In genomic region chr17:26229776-26230175, GRCm38 (mm10) we compare ENCODE assay signal across 24 mouse cellular contexts. TPM values are rescaled to one million over a fixed set of nuclear protein-coding genes. Genes with fewer than 3 reads are reported as not detected.
"Had no signal": no experiment of that assay in that cellular context is flagged by ENCODE, and none has a peak within 500 bp of the region (broad histone marks: within the 10 kb centered on the region; RNA-seq: fewer than 3 reads in every experiment).

No protein-coding gene starts in this region.

- DNase-seq: kidney, adult 8-10 months; kidney, postnatal 14 days; kidney, postnatal 4 days; liver; lung, adult 18-20 months; lung, postnatal 14 days; lung, postnatal 4 days; retina, postnatal 1 day; right cerebral cortex, postnatal 25 days; spleen, adult 18-20 months; thymus, postnatal 25 days had no signal

- H3K4me1 ChIP-seq: limb, embryonic 13.5 days; midbrain, embryonic 12.5 days; midbrain, embryonic 15.5 days; neural tube, embryonic 13.5 days; stomach, embryonic 15.5 days had no signal

- ATAC-seq: intestine, postnatal 0 days; liver, embryonic 12.5 days; midbrain, embryonic 15.5 days had no signal

- H3K27ac ChIP-seq: limb, embryonic 10.5 days; limb, embryonic 13.5 days; liver, embryonic 12.5 days; liver, embryonic 15.5 days; lung, embryonic 15.5 days; midbrain, embryonic 12.5 days; midbrain, embryonic 15.5 days; neural tube, embryonic 13.5 days; stomach, embryonic 15.5 days had no signal

- H3K36me3 ChIP-seq: limb, embryonic 10.5 days; liver, embryonic 15.5 days; lung, embryonic 15.5 days; midbrain, embryonic 12.5 days; midbrain, embryonic 15.5 days; stomach, embryonic 15.5 days had no signal

- H3K4me3 ChIP-seq: limb, embryonic 10.5 days; limb, embryonic 13.5 days; liver, embryonic 12.5 days; liver, embryonic 15.5 days; lung, embryonic 15.5 days; midbrain, embryonic 12.5 days; midbrain, embryonic 15.5 days; myocyte; neural tube, embryonic 13.5 days; stomach, embryonic 15.5 days had no signal

RNA-seq across cellular contexts. Expression of gene Arhgdig, which starts 22.2 kb away (rescaled TPM):
- total RNA-seq: neutrophil, adult 5-6 weeks had no signal

RNA-seq across cellular contexts. Expression of gene Pdia2, which starts 30.9 kb away (rescaled TPM):
- total RNA-seq: neutrophil, adult 5-6 weeks had no signal
- polyA plus RNA-seq: neural tube, embryonic 13.5 days; thymus, postnatal 0 days had no signal
